Mouse (Mus musculus): ENCODE measurements around the gene Mutyh.
A peak's percentile ranks its signal among the peaks of the same experiment; 100 is the strongest.
"Not testable (repeated sequence)": the region's sequence is repeated elsewhere in the genome, so short reads cannot be mapped to it uniquely, and the experiment has no call there.

Mutyh gene

GRCm38 (mm10) chr4:116820902-116821693 is 13.6 kb downstream of the Mutyh start:
- DNase-seq (ENCODE audit: low spot score) = peak; percentile 62

DNA sequence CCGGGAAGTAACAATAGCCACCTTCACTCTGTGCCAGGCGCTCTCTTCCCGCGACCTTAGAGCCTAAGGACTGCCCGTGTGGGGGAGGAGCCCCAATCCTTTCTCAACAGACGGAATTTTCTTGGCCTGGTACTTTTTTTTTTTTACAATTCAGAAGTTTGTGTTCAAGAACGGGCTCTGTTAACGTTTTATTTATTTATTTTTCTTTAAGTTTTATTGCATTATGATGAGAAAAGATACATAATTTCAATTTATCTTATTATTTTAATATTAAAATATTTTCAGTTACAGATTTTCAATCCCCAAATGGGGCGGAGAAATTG is 14.1 kb downstream of the Mutyh start, which contains the start of gene Hpdl:
Hpdl (minus strand) TSS at position 14 of the 323 bp plus-strand sequence.
- no peak for DNase-seq (ENCODE audit: low spot score)

DNA sequence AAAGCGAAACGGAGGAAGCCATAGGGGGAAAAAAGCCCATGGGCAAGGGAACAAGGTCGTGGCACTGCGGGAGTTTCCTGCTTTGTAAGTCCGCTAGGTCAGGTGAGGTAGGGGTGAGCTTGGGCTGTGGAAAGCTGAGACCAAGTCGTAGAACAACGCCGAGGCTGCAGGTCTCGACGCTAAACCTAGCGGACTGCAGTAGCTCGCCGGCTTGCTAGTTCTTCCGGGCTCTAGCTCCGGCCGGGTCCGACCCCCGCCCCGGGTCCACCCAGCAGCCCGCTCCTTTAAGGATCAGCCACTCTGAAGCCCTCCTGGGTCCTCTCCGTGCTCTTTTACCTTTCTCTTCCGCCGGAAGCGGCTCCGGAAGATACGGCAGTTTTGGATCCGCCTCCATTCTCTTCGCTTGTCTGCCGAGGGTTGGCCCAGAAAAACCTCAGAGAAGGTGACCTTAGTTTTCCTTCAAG is 17.1 kb downstream of the Mutyh start:
- peak; percentile 57 for DNase-seq (ENCODE audit: low spot score)

DNA sequence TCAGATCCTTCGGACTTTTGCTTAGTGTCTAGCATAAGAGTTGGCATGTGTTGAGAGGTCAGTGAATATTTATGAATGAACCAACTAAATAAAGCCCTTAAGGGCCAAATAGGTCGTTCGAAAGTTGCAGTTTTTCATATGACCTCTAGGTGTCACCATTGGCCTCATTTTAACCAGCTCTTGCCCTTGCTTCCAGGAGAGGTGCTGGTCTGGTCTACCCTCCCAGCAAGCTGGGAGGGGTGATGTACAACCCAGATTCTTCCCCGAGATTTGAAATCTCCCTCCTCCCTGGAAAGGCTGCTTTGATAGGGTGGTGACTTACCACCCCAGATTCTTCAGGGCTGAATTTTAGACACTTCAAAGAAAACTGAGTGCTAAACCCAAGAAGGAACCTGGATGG is 20.3 kb downstream of the Mutyh start:
- DNase-seq (ENCODE audit: low spot score) = no peak

GRCm38 (mm10) chr4:116829364-116830069 is 22.0 kb downstream of the Mutyh start:
- no peak for DNase-seq (ENCODE audit: low spot score)

GRCm38 (mm10) chr4:116830070-116830368 is 22.5 kb downstream of the Mutyh start:
- DNase-seq (ENCODE audit: low spot score) = no peak

DNA sequence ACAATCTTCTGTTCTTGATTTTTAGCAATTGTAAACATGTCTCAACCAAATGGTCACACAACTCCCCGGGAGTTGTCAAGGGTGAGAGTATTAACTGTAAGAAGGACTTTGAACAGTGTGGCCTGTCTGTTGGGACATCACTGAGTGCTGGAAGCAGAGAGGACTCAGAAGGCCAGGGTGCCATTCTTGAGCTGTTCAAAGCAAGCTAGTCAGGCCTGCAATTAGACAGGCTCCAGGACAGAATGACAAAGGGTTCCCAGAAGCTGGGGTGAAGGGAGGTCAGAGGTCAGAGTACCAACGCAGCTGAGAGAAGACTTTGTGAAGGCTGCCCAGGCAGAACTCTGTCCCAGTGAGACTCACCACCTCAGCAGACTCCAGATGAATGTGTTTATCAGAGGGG is 31.5 kb downstream of the Mutyh start:
- no peak for DNase-seq (ENCODE audit: low spot score)

DNA sequence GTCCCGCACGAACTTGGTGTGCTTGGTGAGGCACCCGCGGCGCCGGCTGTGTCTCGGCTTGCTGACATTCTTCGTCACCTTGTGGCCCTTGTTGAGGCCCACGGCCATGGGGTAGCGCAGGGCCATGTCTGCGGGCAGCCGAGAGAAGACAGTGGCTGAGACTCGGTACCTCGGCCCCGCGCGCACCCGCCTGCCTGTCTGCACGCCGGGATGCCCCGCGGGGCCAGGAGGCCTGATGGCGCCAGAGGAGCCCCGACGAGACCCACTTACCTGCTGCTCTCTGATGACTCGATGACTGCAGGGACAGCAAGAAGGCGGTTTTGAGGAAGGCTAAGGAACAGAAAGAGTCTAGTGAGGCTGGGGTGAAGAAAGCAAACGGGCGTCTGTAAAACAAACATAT is 32.6 kb downstream of the Mutyh start:
- not testable (repeated sequence) for DNase-seq (ENCODE audit: low spot score)

- DNase-seq (ENCODE audit: low spot score) = no peak
Measured at GRCm38 (mm10) chr4:116840841-116841240, 33.3 kb downstream of the Mutyh start.

GRCm38 (mm10) chr4:116844324-116844723 is 36.8 kb downstream of the Mutyh start:
- no peak for DNase-seq (ENCODE audit: low spot score)

DNA sequence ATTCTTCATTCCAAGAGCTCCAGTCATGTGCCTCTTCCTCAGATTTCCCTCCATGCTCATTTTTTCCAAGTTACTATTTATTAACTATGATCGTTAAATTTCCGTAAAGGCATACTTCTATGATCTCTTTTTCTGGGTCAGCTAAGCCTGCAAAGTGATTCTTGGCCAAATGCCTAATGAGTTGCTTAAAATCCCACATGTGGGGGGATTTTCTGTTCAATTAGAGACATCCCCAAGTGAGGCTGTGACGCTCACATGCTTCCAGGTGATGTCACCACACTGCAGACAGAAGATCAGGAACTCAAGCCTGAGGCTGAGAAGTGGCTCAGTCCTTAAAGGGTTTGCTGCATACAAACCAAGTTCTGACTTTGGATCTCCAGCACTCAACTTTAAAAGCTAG is 42.4 kb downstream of the Mutyh start:
- no peak for DNase-seq (ENCODE audit: low spot score)

GRCm38 (mm10) chr4:116854286-116854685 is 46.8 kb downstream of the Mutyh start:
- no peak for DNase-seq (ENCODE audit: low spot score)

GRCm38 (mm10) chr4:116857203-116857602 is 49.7 kb downstream of the Mutyh start:
- no peak for DNase-seq (ENCODE audit: low spot score)

DNA sequence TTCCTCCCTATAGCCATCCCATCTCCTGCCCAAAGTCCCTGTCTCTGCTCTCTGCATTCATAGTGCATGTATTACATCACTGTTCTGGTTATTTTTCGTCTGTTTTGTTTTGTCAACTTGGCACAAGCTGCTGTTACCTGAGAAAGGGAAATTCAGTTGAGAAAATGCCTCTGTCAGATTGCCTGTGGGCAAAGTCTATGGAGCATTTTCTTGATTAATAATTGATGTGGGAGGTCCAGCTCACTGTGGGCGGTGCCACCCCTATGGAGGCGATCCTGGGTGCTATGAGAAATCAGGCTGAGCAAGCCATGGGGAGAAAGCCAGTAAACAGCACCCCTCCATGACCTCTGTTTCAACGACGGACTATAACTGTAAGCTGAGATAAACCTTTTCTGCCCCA is 52.2 kb downstream of the Mutyh start:
- no peak for DNase-seq (ENCODE audit: low spot score)

DNA sequence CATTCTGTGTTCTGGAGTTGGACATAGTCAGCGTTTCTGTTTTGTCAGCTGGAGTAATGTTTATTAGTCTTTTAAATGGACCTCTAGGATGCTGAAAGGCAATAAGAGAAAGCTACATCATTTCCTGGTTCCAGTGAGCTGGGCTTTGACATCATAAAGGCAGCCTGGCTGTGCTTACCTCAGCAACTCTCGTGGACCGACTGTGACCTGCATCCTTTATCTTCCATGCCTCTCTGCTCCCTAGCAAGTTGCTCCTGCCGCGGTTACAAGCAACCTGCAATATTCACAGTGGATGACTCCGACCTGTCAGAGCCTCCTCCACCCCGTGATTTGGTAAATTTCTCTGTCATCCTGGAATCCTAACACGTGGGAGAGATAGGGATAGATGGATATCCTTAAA is 54.5 kb downstream of the Mutyh start:
- no peak for DNase-seq (ENCODE audit: low spot score)
